Mouse (Mus musculus): ENCODE measurements around the gene Dffb.

DNA sequence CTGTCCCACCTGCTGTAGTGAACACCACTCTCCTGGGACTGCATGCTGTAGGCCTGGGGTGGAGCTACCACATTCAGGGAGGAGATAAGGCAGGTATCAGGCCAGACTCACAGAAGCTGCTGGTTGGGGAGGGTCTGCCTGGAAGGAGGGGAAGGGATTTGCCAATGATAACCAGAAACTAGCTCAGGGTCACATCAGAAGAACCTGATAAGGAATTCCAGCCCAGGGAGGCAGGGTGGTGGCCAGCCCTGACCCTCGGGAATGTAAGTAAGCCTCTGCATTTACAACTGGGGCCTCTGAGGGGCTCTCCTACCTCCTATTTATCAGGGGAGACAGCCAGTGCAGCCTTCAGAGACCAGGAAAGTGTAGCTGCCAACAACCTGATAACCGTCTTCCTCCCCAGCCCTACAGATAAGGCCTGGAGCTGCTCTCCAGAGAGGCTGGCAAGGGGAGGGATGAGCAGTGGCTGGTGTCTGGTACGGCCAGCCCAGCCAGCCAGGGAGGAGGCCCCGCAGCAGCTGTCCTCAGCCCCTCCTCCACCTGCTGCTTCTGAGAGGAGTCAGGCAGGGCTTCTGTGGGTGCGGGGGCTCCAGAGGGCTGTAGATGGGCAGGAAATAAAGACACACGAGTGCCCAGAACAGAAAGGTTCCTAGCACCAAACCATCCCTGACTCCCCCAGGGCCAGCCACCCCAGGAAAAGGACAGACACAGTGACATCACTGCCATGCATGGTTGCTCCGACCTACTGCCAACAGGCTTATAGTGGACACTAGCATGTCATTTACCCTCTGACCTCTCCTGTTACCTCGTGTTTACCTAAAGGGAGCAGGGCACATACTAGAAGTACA lies 49.1 kb upstream of the Dffb start:
- TF ChIP-seq POLR2A (IDR thresholded peaks at IDR 0.05; ENCODE audit: borderline replicate concordance, extremely low read depth, insufficient read depth, insufficient read length, poor library complexity, severe bottlenecking) (no peak), CTCF (IDR thresholded peaks at IDR 0.05; ENCODE audit: borderline replicate concordance, extremely low read depth, insufficient read depth, insufficient read length) (no peak)

Measured in brain, embryonic 14.5 days (tissue).